In genomic region chr6:90561234-90561781, GRCm38 (mm10) we compare ENCODE assay signal across 9 mouse cellular contexts. TPM values are rescaled to one million over a fixed set of nuclear protein-coding genes. Genes with fewer than 3 reads are reported as not detected.
DNase-seq lines count a peak whose midpoint lies in the region; ATAC-seq and TF ChIP-seq lines count a peak whose summit lies in the region.
"Had no signal": no experiment of that assay in that cellular context is flagged by ENCODE, and none has a peak within 500 bp of the region (broad histone marks: within the 10 kb centered on the region; RNA-seq: fewer than 3 reads in every experiment).

No protein-coding gene starts in this region.

- no peak overlapping the region for H3K9ac ChIP-seq in kidney, postnatal 0 days (ENCODE audit: low read depth, low read length)
- no peak overlapping the region for H3K9ac ChIP-seq in intestine, embryonic 15.5 days

- H3K27me3 ChIP-seq in kidney, postnatal 0 days (ENCODE audit: insufficient read depth, low read length): no peaks in the 10 kb centered on the region
- no peaks in the 10 kb centered on the region for H3K27me3 ChIP-seq in intestine, embryonic 15.5 days (replicated peaks)

- H3K36me3 ChIP-seq in kidney, postnatal 0 days (ENCODE audit: insufficient read depth, low read length): 0 out of 2 replicates have a peak, but pooled peaks cover 5% of the 10 kb centered on the region
- H3K36me3 ChIP-seq in intestine, embryonic 15.5 days: no peaks in the 10 kb centered on the region
- H3K36me3 ChIP-seq: G1E had no signal

- WGBS in kidney, postnatal 0 days: 30% methylated on average over 2 of the region's 2 CpGs
- 29% methylated on average over 2 of the region's 2 CpGs for WGBS in intestine, embryonic 15.5 days

- intact Hi-C loops in heart, postnatal 36 days (cut with DNase I): no loop called here

- H3K4me1 ChIP-seq in kidney, postnatal 0 days (replicated peaks; ENCODE audit: insufficient read depth, low read length): no peaks in the 10 kb centered on the region
- H3K4me1 ChIP-seq in intestine, embryonic 15.5 days (replicated peaks): no peaks in the 10 kb centered on the region; the same call in 1 of the 2 replicates

- H3K9me3 ChIP-seq in kidney, postnatal 0 days (replicated peaks; ENCODE audit: low read length): no peaks in the 10 kb centered on the region
- no peaks in the 10 kb centered on the region for H3K9me3 ChIP-seq in intestine, embryonic 15.5 days
- H3K9me3 ChIP-seq: G1E had no signal

- 0 out of 2 replicates have a peak overlapping the region, but pooled peaks have one; percentile 19 for H3K27ac ChIP-seq in kidney, postnatal 0 days
- 0 out of 2 replicates have a peak overlapping the region, but pooled peaks have one; percentile 6 for H3K27ac ChIP-seq in intestine, embryonic 15.5 days

- 0 out of 2 replicates have a peak, but pooled peaks have one; percentile 35 for ATAC-seq in kidney, postnatal 0 days (replicated peaks; ENCODE audit: low FRiP score, low read depth)
- peak; percentile 93 for ATAC-seq in intestine, embryonic 15.5 days

- peak; percentile 59 for TF ChIP-seq CTCF in kidney, postnatal 0 days (IDR thresholded peaks at IDR 0.05; ENCODE audit: low read depth)

- H3K4me2 ChIP-seq in kidney, postnatal 0 days (ENCODE audit: low read length): no peak overlapping the region
- no peak overlapping the region for H3K4me2 ChIP-seq in intestine, embryonic 15.5 days (replicated peaks)

- peak; percentile 51 for DNase-seq in kidney, postnatal 0 days (ENCODE audit: low spot score)
- DNase-seq in kidney, adult 8-10 months: no peak
- DNase-seq in embryo, embryonic 9.5 days (ENCODE audit: extremely low spot score): peak; percentile 23
- DNase-seq in retina, embryonic 14.5 days (ENCODE audit: low spot score): peak; percentile 88
- DNase-seq in B cell, adult 2 months: no peak
- DNase-seq in layer of hippocampus, postnatal 25 days (ENCODE audit: extremely low spot score in 1 of 2, low spot score in 1 of 2): no peak
- no peak for DNase-seq in heart, postnatal 36 days

- no peak overlapping the region for H3K4me3 ChIP-seq in kidney, postnatal 0 days (replicated peaks; ENCODE audit: low read depth, low read length)
- H3K4me3 ChIP-seq in intestine, embryonic 15.5 days (replicated peaks): no peak overlapping the region

RNA-seq across cellular contexts. Expression of gene Slc41a3, which starts 43.2 kb away (rescaled TPM):
- polyA plus RNA-seq in kidney, postnatal 0 days (2015; fragmentation: Nextera tagmentation; extraction: Ambion mirVana): 5.6 and 6.3 TPM in 2 replicates
- polyA plus RNA-seq in intestine, embryonic 15.5 days (2015; fragmentation: Nextera tagmentation; extraction: Ambion mirVana): 5.1 and 5.7 TPM in 2 replicates
- total RNA-seq in layer of hippocampus, postnatal 25 days (2021): 1 to 10 TPM; 3.7 to 4.6 TPM
- 10 to 100 TPM; 68.8 to 72.1 TPM for total RNA-seq in heart, postnatal 36 days (2021)

Comparison
In these comparisons a context has a peak if more than half of its experiments do, and no peak if none do; other contexts are left out.
1. DNase-seq: peak in kidney, postnatal 0 days (single experiment), embryo, embryonic 9.5 days (single experiment) and retina, embryonic 14.5 days (single experiment); none in kidney, adult 8-10 months (0 of 2), B cell, adult 2 months (0 of 2), layer of hippocampus, postnatal 25 days (0 of 2) and heart, postnatal 36 days (0 of 2).
2. RNA of gene Slc41a3, which starts 43.2 kb away (total RNA-seq): 68.8 to 72.1 TPM in heart, postnatal 36 days; 3.7 to 4.6 TPM in layer of hippocampus, postnatal 25 days; every median in the first group is over 10 times any median in the second.